Mouse (Mus musculus) embryonic stem cell, embryonic (primary cell): ENCODE results near the gene Obsl1.

Experiments
- CTCF ChIA-PET, 4 experiments: fragments of 300-600 bp in 2 of 4; fragments of 350-600 bp in 2 of 4; sonication (Branson Sonifier 250); formaldehyde crosslinking; loops; one replicate each; lab custom pipeline; 2022; ENCODE audit warnings: inconsistent platforms in 2 of 4; lab: Charles Lee
- POLR2A ChIA-PET, 4 experiments: fragments of 300-600 bp in 2 of 4; fragments of 350-600 bp in 2 of 4; sonication (Branson Sonifier 250); formaldehyde crosslinking; loops; one replicate each; lab custom pipeline; 2022; ENCODE audit warnings: antibody characterized with exemption in 4 of 4, inconsistent platforms in 1 of 4; lab: Charles Lee

Gene Obsl1

DNA sequence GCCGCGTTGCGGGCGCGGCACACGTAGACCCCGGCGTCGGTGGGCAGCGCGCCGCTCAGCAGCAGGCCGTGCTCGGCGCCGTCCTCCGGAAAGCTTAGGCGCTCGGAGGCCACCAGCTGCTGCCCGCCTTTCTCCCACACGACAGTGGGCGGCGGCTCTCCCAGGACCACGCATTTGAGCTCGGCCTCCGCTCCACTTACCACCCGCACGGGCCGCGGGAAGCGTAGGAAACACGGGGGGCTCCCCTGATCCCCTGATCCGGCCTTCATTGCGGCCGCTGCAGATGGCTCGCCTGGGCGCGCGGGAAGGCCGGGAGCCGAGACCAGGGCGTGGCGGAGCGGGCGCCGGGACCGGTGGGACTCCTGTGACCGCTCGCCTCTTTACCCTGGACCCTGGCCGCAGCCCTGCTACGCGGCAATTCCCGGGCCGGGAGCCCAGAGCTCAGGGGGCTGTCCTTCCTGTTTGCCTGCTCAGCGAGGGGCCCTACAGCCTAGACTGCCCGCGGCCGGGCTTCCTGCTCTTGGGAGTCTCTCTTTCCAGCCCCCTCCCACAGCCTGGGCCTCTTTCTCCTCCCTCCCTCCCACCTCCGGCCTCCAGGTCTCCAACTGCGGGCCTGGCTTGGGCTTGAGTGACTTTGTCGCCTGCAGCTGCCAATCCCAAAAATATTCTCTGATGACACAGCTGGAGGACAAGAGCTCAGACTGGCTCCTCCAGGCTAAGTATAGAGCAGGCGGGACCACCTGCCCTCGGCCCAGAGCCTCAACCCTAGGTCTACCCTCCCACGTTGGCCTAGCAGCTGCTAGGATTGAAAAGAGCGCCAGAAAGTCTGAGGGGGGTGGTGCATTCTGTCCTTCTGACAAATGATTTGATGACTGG lies at the start of gene Obsl1:
Obsl1 (minus strand) TSS at position 497 of the 876 bp plus-strand sequence.
- CTCF ChIA-PET = interaction anchor here (0.6 to 3.8 kb wide), 9 partner anchors 11 to 1458 kb away, joined by 3 to 11 read pairs (median 3); partner anchors contain the start of gene Stk11ip (in 1 of the 4)
- POLR2A ChIA-PET = interaction anchor here (0.5 to 4.6 kb wide), 22 partner anchors 9 to 189 kb away, joined by 3 to 19 read pairs (median 6); partner anchors contain the start of genes Chpf (in 3 of the 4), Tmem198 (in 3 of the 4), Stk11ip (in 2 of the 4) and Dnpep (in 1 of the 4)

GRCm38 (mm10) chr1:75555680-75556079 lies 49.4 kb upstream of the Obsl1 start:
- CTCF ChIA-PET = interaction anchor here in 1 of 4 experiments (0.5 to 5.4 kb wide), 3 partner anchors 78 to 806 kb away, joined by 4 to 81 read pairs (median 5); partner anchors contain the start of genes Chpf and Tmem198
- POLR2A ChIA-PET = interaction anchor here in 1 of 4 experiments (0.6 to 1.4 kb wide), 2 partner anchors 42 to 76 kb away, joined by 3 to 4 read pairs; partner anchors contain the start of genes Chpf and Tmem198

DNA sequence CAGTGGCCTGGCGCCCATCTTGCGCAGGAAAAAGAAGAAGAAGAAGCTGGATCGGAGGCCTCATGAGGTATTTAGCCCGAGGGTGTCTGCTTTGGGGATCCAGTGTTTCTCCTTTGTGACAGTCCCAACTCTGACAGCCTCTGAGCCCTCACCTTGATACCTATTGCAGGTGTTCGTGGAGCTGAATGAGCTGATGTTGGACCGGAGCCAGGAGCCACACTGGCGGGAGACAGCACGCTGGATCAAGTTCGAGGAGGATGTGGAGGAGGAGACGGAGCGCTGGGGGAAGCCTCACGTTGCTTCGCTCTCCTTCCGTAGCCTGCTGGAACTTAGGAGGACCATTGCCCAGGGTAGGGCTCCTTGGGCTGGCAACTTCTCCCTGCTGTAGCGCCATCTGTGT lies 44.3 kb upstream of the Obsl1 start:
- ChIA-PET POLR2A (interaction anchor here in 2 of 4 experiments (1.0 to 2.2 kb wide), 2 partner anchors 9 to 33 kb away, joined by 3 to 4 read pairs; no protein-coding TSS in a partner anchor), CTCF (interaction anchor here in 2 of 4 experiments (0.6 to 1.2 kb wide), 2 partner anchors 14 to 73 kb away, joined by 3 read pairs; no protein-coding TSS in a partner anchor)

GRCm38 (mm10) chr1:75549289-75550279 lies 43.3 kb upstream of the Obsl1 start:
- CTCF ChIA-PET = interaction anchor here in 3 of 4 experiments (0.6 to 2.3 kb wide), 7 partner anchors 10 to 204 kb away, joined by 3 to 12 read pairs (median 4); no protein-coding TSS in a partner anchor
- POLR2A ChIA-PET = interaction anchor here in 3 of 4 experiments (1.1 to 2.2 kb wide), 7 partner anchors 8 to 223 kb away, joined by 3 to 5 read pairs (median 3); partner anchors contain the start of genes Chpf (in 2 of the 3), Tmem198 (in 2 of the 3) and Stk11ip (in 1 of the 3)

DNA sequence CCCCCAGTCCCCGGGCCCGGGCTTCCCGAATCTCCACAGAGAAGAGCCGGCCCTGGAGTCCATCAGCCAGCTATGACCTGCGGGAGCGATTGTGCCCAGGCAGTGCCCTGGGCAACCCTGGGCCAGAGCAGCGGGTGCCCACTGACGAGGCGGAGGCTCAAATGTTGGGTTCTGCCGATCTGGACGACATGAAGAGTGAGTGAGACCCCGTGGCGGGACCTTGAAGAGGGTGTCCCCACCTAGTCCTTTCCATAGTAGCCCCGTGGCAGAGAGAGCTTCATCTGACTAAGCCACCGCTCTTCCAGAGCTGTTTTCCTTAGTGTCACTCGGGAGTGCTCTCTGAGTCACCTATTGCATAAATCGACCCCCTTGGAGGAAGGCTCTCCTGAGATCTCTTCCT lies 42.6 kb upstream of the Obsl1 start:
- ChIA-PET POLR2A (interaction anchor here in 3 of 4 experiments (1.1 to 1.8 kb wide), 5 partner anchors 9 to 223 kb away, joined by 3 to 5 read pairs (median 3); partner anchors contain the start of genes Chpf (in 1 of the 3), Stk11ip (in 1 of the 3) and Tmem198 (in 1 of the 3)), CTCF (interaction anchor here in 3 of 4 experiments (0.7 to 2.3 kb wide), 6 partner anchors 10 to 203 kb away, joined by 3 to 12 read pairs (median 4); no protein-coding TSS in a partner anchor)

GRCm38 (mm10) chr1:75548083-75548482 lies 41.8 kb upstream of the Obsl1 start:
- CTCF ChIA-PET = interaction anchor here in 2 of 4 experiments (1.0 to 2.3 kb wide), 3 partner anchors 11 to 71 kb away, joined by 3 to 12 read pairs (median 5); no protein-coding TSS in a partner anchor
- POLR2A ChIA-PET = interaction anchor here in 3 of 4 experiments (0.7 to 1.8 kb wide), 4 partner anchors 10 to 69 kb away, joined by 3 to 5 read pairs (median 3); partner anchors contain the start of genes Chpf (in 1 of the 3), Stk11ip (in 1 of the 3) and Tmem198 (in 1 of the 3)

- ChIA-PET POLR2A (interaction anchor here in 2 of 4 experiments (0.7 to 1.3 kb wide), 2 partner anchors 22 to 42 kb away, joined by 3 to 5 read pairs; no protein-coding TSS in a partner anchor), CTCF (interaction anchor here in 2 of 4 experiments (1.0 to 2.5 kb wide), 3 partner anchors 12 to 80 kb away, joined by 3 to 12 read pairs (median 8); no protein-coding TSS in a partner anchor)
These were observed 41.1 kb upstream of the Obsl1 start for GRCm38 (mm10) chr1:75547351-75547750.

DNA sequence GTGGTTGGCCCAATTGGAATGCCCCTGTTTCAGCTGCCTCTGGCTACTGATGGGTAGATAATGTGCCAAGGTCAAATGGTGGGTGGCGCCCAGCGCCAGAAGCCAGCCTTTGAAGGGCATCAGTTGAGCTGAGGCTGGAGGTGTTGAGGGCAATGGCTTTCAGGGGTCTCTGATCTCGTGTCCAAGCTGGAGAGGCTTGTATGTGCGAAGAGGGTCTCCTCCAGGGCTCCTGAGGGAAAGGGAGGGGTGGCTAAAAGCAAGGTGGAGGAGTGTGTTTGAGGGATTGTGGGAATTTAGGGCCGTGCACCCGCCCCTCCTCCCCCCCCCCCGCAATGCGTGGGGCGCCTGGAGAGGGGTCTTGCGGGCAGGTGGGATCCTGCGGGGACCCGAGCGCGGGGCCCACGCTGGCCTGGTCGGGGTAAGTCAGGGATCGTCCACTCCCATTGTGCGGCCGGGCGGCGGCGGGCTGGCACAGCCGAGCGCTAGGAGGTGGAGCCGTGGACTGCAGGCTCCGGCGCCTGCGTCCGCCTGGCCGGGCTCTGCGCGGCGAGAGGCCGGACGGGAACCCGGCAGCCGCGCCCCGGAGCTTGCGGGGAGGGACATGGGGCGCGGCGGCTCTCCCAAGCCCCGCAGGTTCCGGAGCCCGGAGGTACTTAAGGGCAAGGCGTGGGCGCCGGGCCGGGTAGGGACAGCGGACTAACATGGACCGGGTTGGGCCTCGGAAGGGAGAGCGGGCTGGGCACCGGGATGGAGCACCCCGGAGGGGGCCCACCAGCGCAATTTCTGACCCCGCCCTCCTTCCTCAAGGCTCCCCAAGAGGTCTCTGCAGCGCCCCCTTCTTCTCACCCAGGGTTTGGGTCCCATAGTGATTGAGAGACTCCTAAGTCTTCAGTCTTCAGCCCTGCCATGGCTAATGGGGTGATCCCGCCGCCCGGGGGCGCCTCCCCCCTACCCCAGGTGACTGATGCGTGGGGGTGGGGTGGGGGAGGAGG lies 40.0 kb upstream of the Obsl1 start, which contains the start of gene Slc4a3:
Slc4a3 (plus strand) TSS at position 302 of the 992 bp plus-strand sequence.
- ChIA-PET CTCF (interaction anchor here (0.6 to 2.5 kb wide), 13 partner anchors 11 to 746 kb away, joined by 3 to 12 read pairs (median 3); no protein-coding TSS in a partner anchor), POLR2A (interaction anchor here in 3 of 4 experiments (0.6 to 1.7 kb wide), 8 partner anchors 10 to 403 kb away, joined by 3 to 6 read pairs (median 4); no protein-coding TSS in a partner anchor)

DNA sequence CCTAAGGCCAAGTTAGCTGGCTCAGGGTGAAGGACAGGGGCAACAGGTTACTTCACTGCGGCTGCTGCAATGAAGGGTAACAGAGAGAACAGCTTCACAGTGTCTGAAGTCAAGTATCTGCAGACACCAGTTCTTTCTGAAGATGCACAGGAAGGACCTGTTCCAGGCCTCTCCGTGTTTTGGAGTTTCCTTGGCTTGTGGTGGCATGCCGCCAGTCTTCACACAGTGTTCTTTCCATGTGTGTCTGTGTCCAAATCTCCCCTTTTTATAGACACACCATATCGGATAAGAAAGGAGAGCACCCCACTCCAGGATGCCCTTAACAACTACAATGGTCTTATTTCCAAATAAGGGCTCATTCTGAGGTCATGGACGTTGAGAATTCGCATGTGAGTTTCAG lies 38.1 kb upstream of the Obsl1 start:
- CTCF ChIA-PET = no interaction called here
- POLR2A ChIA-PET = no interaction called here

DNA sequence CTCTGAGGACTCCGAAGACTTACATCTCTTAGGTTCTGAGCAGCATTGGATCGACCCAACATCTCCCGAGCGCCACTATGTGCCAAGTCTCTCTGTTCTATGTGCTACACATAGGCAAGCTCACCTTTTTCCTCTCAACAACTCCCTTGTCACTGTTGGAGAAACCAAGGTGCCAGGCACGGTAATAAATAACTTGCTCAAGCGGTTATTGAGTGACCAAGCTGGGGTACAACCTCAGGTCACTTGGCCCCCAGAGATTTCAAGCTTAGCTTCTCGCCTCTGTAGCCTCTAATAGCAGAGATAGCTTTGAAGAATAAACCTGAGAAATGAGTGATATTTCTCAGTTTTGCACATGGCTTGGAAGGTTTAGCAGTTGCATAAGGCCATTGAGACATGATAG lies 35.2 kb upstream of the Obsl1 start:
- CTCF ChIA-PET = no interaction called here
- POLR2A ChIA-PET = interaction anchor here in 1 of 4 experiments (1.3 kb wide), 1 partner anchor 42 kb away, joined by 3 read pairs; no protein-coding TSS in a partner anchor

- CTCF ChIA-PET = no interaction called here
- POLR2A ChIA-PET = no interaction called here
These were observed 32.4 kb upstream of the Obsl1 start for GRCm38 (mm10) chr1:75538597-75539190.

DNA sequence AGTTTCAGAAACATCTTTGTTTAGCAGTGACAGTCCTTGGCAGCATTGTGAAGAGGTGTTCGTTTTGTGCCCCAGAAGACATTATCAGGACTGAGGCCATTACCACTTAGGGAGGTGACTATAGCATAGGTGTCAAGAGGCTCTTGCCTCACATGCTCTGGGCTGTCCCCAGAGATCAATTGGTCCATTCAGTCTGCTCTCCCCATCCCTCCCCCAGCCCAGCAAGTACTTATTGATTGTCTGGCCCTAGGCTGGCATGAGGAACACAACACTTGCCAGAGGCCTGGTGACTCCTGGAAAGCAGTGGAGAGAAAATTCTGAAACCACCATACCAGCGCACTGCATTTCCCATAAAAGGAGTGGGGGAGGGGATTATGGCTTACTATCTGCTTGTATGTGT lies 31.3 kb upstream of the Obsl1 start:
- ChIA-PET CTCF (no interaction called here), POLR2A (no interaction called here)

DNA sequence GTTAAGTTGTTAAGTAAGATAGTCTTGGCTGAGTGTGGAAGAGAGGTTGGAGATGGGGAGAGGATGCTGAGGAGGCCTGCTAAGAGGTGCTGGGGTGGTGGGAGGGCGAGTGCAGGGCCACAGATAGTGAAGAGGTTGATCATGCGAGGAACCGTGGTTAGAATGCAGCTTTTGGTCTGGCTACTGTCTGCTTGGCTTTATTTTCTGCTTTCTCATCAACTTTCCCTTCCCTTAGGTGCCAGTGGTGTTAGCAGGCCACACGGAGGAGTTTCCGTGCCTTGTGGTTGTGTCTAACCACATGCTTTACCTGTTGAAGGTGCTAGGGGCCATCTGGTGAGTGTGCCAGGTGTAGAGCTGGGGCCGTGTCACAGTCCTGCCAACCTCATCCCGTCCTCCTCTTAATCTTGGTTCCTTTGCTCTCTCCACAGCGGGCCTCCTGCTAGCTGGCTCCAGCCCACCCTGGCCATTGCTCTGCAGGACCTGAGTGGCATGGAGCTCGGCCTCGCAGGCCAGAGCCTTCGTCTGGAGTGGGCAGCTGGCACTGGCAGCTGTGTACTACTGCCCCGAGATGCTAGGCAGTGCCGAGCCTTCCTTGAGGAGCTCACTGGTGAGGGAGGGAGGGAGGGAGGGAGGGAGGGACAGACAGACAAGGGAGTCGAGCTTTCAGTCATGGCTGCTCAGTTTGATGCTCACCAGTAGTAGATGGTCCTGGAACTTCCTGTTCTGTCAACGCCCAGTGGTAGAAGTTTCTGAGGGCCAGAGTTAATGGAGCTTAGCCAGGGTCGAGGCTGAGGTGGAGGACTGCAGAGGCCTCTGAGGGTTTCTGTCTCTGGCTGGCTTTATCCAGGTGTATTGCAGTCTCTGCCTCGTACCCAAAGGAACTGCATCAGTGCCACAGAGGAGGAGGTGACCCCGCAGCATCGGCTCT lies 27.3 kb upstream of the Obsl1 start:
- ChIA-PET POLR2A (interaction anchor here in 1 of 4 experiments (0.6 kb wide), 1 partner anchor 88 kb away, joined by 4 read pairs; no protein-coding TSS in a partner anchor), CTCF (interaction anchor here in 2 of 4 experiments (0.6 kb wide), 2 partner anchors 81 to 157 kb away, joined by 3 to 7 read pairs; no protein-coding TSS in a partner anchor)
